Mouse (Mus musculus): ENCODE measurements at regions not wholly inside any gene's neighbourhood (a gene's known extent, or its start where the extent isn't known, plus 50 kb on each side); places are given as distances from the start of the nearest gene placed in this dataset.

GRCm38 (mm10) chr6:51103236-51103635, 329.2 kb upstream of the Nfe2l3 start:
- TF ChIP-seq CTCF (IDR thresholded peaks at IDR 0.05; ENCODE audit: control insufficient read depth, insufficient read depth, low read length) (no peak), POLR2A (IDR thresholded peaks at IDR 0.05; ENCODE audit: borderline replicate concordance, control insufficient read depth, low read depth, low read length) (no peak)

All from bone marrow, adult 2 months (tissue).